ENCODE assay signal across 35 mouse cellular contexts in the genomic region with DNA sequence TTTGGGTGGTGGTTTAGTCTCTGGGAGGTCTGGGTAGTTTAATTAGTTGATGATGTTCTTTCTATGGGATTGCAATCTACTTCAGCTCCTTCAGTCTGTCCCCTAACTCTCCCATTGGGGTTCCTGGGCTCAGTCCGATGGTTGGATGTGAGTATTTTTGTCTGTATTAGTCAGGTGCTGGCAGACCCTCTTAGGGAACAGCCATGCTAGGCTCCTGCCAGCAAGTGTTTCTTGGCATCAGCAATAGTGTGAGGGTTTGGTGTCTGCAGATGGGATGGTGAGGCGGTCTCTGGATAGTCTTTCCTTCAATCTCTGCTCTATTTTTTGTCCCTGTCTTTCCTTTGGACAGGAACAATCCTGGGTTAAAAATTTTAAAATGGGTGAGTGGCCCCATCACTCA. TPM values are rescaled to one million over a fixed set of nuclear protein-coding genes. Genes with fewer than 3 reads are reported as not detected.
DNase-seq lines count a peak whose midpoint lies in the region; ATAC-seq and TF ChIP-seq lines count a peak whose summit lies in the region.
"Had no signal": no experiment of that assay in that cellular context is flagged by ENCODE, and none has a peak within 500 bp of the region (broad histone marks: within the 10 kb centered on the region; RNA-seq: fewer than 3 reads in every experiment).

No protein-coding gene starts in this region.

- H3K27me3 ChIP-seq in forebrain, embryonic 14.5 days (replicated peaks; ENCODE audit: control insufficient read depth, insufficient read depth, low read length), result no peaks in the 10 kb centered on the region
- no peaks in the 10 kb centered on the region for H3K27me3 ChIP-seq in forebrain, embryonic 10.5 days (ENCODE audit: poor library complexity, severe bottlenecking)
- H3K27me3 ChIP-seq in forebrain, postnatal 0 days (ENCODE audit: insufficient read depth, low read length), result no peaks in the 10 kb centered on the region
- H3K27me3 ChIP-seq in forebrain, embryonic 11.5 days (ENCODE audit: control insufficient read depth, insufficient read depth, low read length), result no peaks in the 10 kb centered on the region
- H3K27me3 ChIP-seq: embryonic facial prominence, embryonic 12.5 days; embryonic facial prominence, embryonic 15.5 days; hindbrain, embryonic 12.5 days; hindbrain, embryonic 15.5 days had no signal

- H3K9me3 ChIP-seq in forebrain, embryonic 14.5 days (replicated peaks; ENCODE audit: control insufficient read depth, low read length), result no peaks in the 10 kb centered on the region
- H3K9me3 ChIP-seq in forebrain, embryonic 10.5 days, result no peaks in the 10 kb centered on the region
- H3K9me3 ChIP-seq in forebrain, postnatal 0 days (ENCODE audit: low read length), result no peaks in the 10 kb centered on the region
- H3K9me3 ChIP-seq in forebrain, embryonic 11.5 days (ENCODE audit: control insufficient read depth, low read length), result no peaks in the 10 kb centered on the region
- H3K9me3 ChIP-seq: embryonic facial prominence, embryonic 12.5 days; embryonic facial prominence, embryonic 15.5 days; hindbrain, embryonic 12.5 days; hindbrain, embryonic 15.5 days had no signal

- intact Hi-C loops in gastrocnemius, adult 2 months (cut with DNase I), result no loop called here
- intact Hi-C loops in left cerebral cortex, postnatal 4 days (cut with DNase I), result no loop called here

- 65% methylated on average over 2 of the region's 2 CpGs for WGBS in forebrain, embryonic 14.5 days
- WGBS in forebrain, embryonic 10.5 days, result 80% methylated on average over 2 of the region's 2 CpGs
- WGBS in forebrain, postnatal 0 days, result 44% methylated on average over 2 of the region's 2 CpGs
- WGBS in forebrain, embryonic 11.5 days, result 92% methylated on average over 2 of the region's 2 CpGs

- ATAC-seq in forebrain, embryonic 14.5 days, result no peak
- ATAC-seq in forebrain, postnatal 0 days, result peak; percentile 25; the same call in 1 of the 2 replicates
- no peak for ATAC-seq in forebrain, embryonic 11.5 days (replicated peaks; ENCODE audit: low FRiP score)
- ATAC-seq: CD4-positive, CD25-positive, alpha-beta regulatory T cell, adult 4 months; intestine, postnatal 0 days had no signal

- no peaks in the 10 kb centered on the region for H3K36me3 ChIP-seq in forebrain, embryonic 14.5 days (ENCODE audit: control insufficient read depth, insufficient read depth, low read length)
- H3K36me3 ChIP-seq in forebrain, embryonic 10.5 days (replicated peaks), result no peaks in the 10 kb centered on the region
- no peaks in the 10 kb centered on the region for H3K36me3 ChIP-seq in forebrain, postnatal 0 days (ENCODE audit: insufficient read depth)
- no peaks in the 10 kb centered on the region for H3K36me3 ChIP-seq in forebrain, embryonic 11.5 days (ENCODE audit: control insufficient read depth, insufficient read depth, low read length)
- H3K36me3 ChIP-seq: embryonic facial prominence, embryonic 12.5 days; embryonic facial prominence, embryonic 15.5 days; hindbrain, embryonic 12.5 days; hindbrain, embryonic 15.5 days had no signal

- no peak overlapping the region for H3K4me2 ChIP-seq in forebrain, embryonic 14.5 days (ENCODE audit: low read length)
- H3K4me2 ChIP-seq in forebrain, postnatal 0 days (ENCODE audit: low read depth), result no peak overlapping the region
- no peak overlapping the region for H3K4me2 ChIP-seq in forebrain, embryonic 11.5 days (ENCODE audit: low read depth, low read length, severe bottlenecking)
- H3K4me2 ChIP-seq: embryonic facial prominence, embryonic 12.5 days; embryonic facial prominence, embryonic 15.5 days; heart, embryonic 11.5 days; hindbrain, embryonic 12.5 days; hindbrain, embryonic 15.5 days had no signal

- DNase-seq in forebrain, embryonic 14.5 days (ENCODE audit: low spot score), result peak; percentile 27
- DNase-seq in forebrain, embryonic 10.5 days (ENCODE audit: extremely low spot score, low spot score), result no peak
- DNase-seq in forebrain, postnatal 0 days, result no peak
- no peak for DNase-seq in forebrain, embryonic 11.5 days (ENCODE audit: low spot score)
- peak; percentile 27 for DNase-seq in gastrocnemius, adult 2 months
- no peak for DNase-seq in gastrocnemius, postnatal 25 days
- peak; percentile 15 for DNase-seq in telencephalon, adult 2 months (ENCODE audit: low read depth, low spot score)
- no peak for DNase-seq in left cerebral cortex, postnatal 4 days
- DNase-seq: adrenal gland, adult 2 months; adrenal gland, postnatal 14 days; cerebellum, adult 11 months; cerebellum, adult 8-10 months; cerebellum, postnatal 25 days; gastrocnemius, postnatal 36 days; kidney, adult 2 months had no signal

- no peak overlapping the region for H3K27ac ChIP-seq in forebrain, embryonic 14.5 days (ENCODE audit: low read depth, low read length)
- no peak overlapping the region for H3K27ac ChIP-seq in forebrain, embryonic 10.5 days
- no peak overlapping the region for H3K27ac ChIP-seq in forebrain, postnatal 0 days (ENCODE audit: low read depth, low read length)
- H3K27ac ChIP-seq in forebrain, embryonic 11.5 days (ENCODE audit: low read depth, low read length), result no peak overlapping the region
- no peak overlapping the region for H3K27ac ChIP-seq in gastrocnemius, adult 2 months
- H3K27ac ChIP-seq: embryonic facial prominence, embryonic 12.5 days; embryonic facial prominence, embryonic 15.5 days; hindbrain, embryonic 12.5 days; hindbrain, embryonic 15.5 days had no signal

- H3K9ac ChIP-seq in forebrain, embryonic 14.5 days (ENCODE audit: low read length), result no peak overlapping the region
- no peak overlapping the region for H3K9ac ChIP-seq in forebrain, postnatal 0 days
- H3K9ac ChIP-seq in forebrain, embryonic 11.5 days (ENCODE audit: low read length), result no peak overlapping the region
- H3K9ac ChIP-seq: embryonic facial prominence, embryonic 12.5 days; embryonic facial prominence, embryonic 15.5 days; hindbrain, embryonic 12.5 days; hindbrain, embryonic 15.5 days had no signal

- no peak for TF ChIP-seq CTCF in forebrain, postnatal 0 days (IDR thresholded peaks at IDR 0.05; ENCODE audit: low read depth)
- no peak for TF ChIP-seq CTCF in gastrocnemius, adult 2 months (IDR thresholded peaks at IDR 0.05)

- H3K4me3 ChIP-seq in forebrain, embryonic 14.5 days (ENCODE audit: low read depth, low read length), result no peak overlapping the region
- H3K4me3 ChIP-seq in forebrain, embryonic 10.5 days, result no peak overlapping the region
- H3K4me3 ChIP-seq in forebrain, postnatal 0 days (ENCODE audit: low read depth, low read length), result no peak overlapping the region
- H3K4me3 ChIP-seq in forebrain, embryonic 11.5 days (ENCODE audit: low read depth, low read length), result no peak overlapping the region
- no peak overlapping the region for H3K4me3 ChIP-seq in gastrocnemius, adult 2 months
- H3K4me3 ChIP-seq: embryonic facial prominence, embryonic 12.5 days; embryonic facial prominence, embryonic 15.5 days; hindbrain, embryonic 12.5 days; hindbrain, embryonic 15.5 days had no signal

- no peaks in the 10 kb centered on the region for H3K4me1 ChIP-seq in forebrain, embryonic 14.5 days (ENCODE audit: control insufficient read depth, insufficient read depth, low read length)
- no peaks in the 10 kb centered on the region for H3K4me1 ChIP-seq in forebrain, embryonic 10.5 days
- no peaks in the 10 kb centered on the region for H3K4me1 ChIP-seq in forebrain, postnatal 0 days (ENCODE audit: insufficient read depth)
- H3K4me1 ChIP-seq in forebrain, embryonic 11.5 days (replicated peaks; ENCODE audit: control insufficient read depth, insufficient read depth, low read length), result no peaks in the 10 kb centered on the region
- H3K4me1 ChIP-seq: embryonic facial prominence, embryonic 12.5 days; embryonic facial prominence, embryonic 15.5 days; hindbrain, embryonic 12.5 days; hindbrain, embryonic 15.5 days had no signal

RNA-seq across cellular contexts. Expression of a gene that starts 7.4 kb away (rescaled TPM):
- polyA plus RNA-seq in forebrain, embryonic 14.5 days (2014; fragmentation: Nextera tagmentation; extraction: Ambion mirVana), result 9.9 and 13.1 TPM in 2 replicates
- polyA plus RNA-seq in forebrain, embryonic 10.5 days (2016; fragmentation: Nextera tagmentation; extraction: Ambion mirVana), result 18.3 and 18.5 TPM in 2 replicates
- total RNA-seq in forebrain, postnatal 0 days (2014; rRNA removed), result 6.8 and 7.3 TPM in 2 replicates
- polyA plus RNA-seq in forebrain, postnatal 0 days (2015; fragmentation: Nextera tagmentation; extraction: Ambion mirVana), result 9.4 and 9.8 TPM in 2 replicates
- 15.2 and 18.4 TPM in 2 replicates for polyA plus RNA-seq in forebrain, embryonic 11.5 days (2014; fragmentation: Nextera tagmentation; extraction: Ambion mirVana)
- 10 to 100 TPM; 36.9 to 64.3 TPM for total RNA-seq in gastrocnemius, adult 2 months (2021)
- 10 to 100 TPM; 29.6 to 39.7 TPM for total RNA-seq in gastrocnemius, postnatal 25 days (2021)
- total RNA-seq in left cerebral cortex, postnatal 4 days (2021), result 1 to 10 TPM; 3.4 to 4.1 TPM

RNA-seq across cellular contexts. Expression of a gene that starts 8.7 kb away (rescaled TPM):
- polyA plus RNA-seq in forebrain, embryonic 14.5 days (2014; fragmentation: Nextera tagmentation; extraction: Ambion mirVana), result not detected in 2 replicates
- polyA plus RNA-seq in forebrain, embryonic 10.5 days (2016; fragmentation: Nextera tagmentation; extraction: Ambion mirVana), result 0.36 and 0.41 TPM in 2 replicates
- not detected in 2 replicates for total RNA-seq in forebrain, postnatal 0 days (2014; rRNA removed)
- polyA plus RNA-seq in forebrain, postnatal 0 days (2015; fragmentation: Nextera tagmentation; extraction: Ambion mirVana), result 0.24 TPM in 1 of 2 replicates, not detected in the other
- 0.55 TPM in 1 of 2 replicates, not detected in the other for polyA plus RNA-seq in forebrain, embryonic 11.5 days (2014; fragmentation: Nextera tagmentation; extraction: Ambion mirVana)
- under 1 TPM in 1 of 2 experiments, not detected in 1; 0.33 TPM for total RNA-seq in gastrocnemius, adult 2 months (2021)
- total RNA-seq in gastrocnemius, postnatal 25 days (2021), result not detected
- total RNA-seq in left cerebral cortex, postnatal 4 days (2021), result not detected
- total RNA-seq: common myeloid progenitor, adult 5-6 weeks; granulocyte monocyte progenitor cell, adult 5-6 weeks; hematopoietic stem cell, adult 5-6 weeks; MEL had no signal
- polyA plus RNA-seq: CD4-positive, CD25-positive, alpha-beta regulatory T cell, adult 4 months; frontal cortex, adult 2 months; heart, embryonic 11.5 days had no signal

RNA-seq across cellular contexts. Expression of a gene that starts 11.7 kb away (rescaled TPM):
- polyA plus RNA-seq in forebrain, embryonic 14.5 days (2014; fragmentation: Nextera tagmentation; extraction: Ambion mirVana), result 61.3 and 65.4 TPM in 2 replicates
- 80.3 and 83.9 TPM in 2 replicates for polyA plus RNA-seq in forebrain, embryonic 10.5 days (2016; fragmentation: Nextera tagmentation; extraction: Ambion mirVana)
- 35.0 and 54.0 TPM in 2 replicates for total RNA-seq in forebrain, postnatal 0 days (2014; rRNA removed)
- 21.3 and 24.7 TPM in 2 replicates for polyA plus RNA-seq in forebrain, postnatal 0 days (2015; fragmentation: Nextera tagmentation; extraction: Ambion mirVana)
- 75.6 and 77.5 TPM in 2 replicates for polyA plus RNA-seq in forebrain, embryonic 11.5 days (2014; fragmentation: Nextera tagmentation; extraction: Ambion mirVana)
- total RNA-seq in gastrocnemius, adult 2 months (2021), result 1 to 10 TPM; 5.0 to 6.1 TPM
- 1 to 10 TPM; 5.0 to 5.1 TPM for total RNA-seq in gastrocnemius, postnatal 25 days (2021)
- total RNA-seq in left cerebral cortex, postnatal 4 days (2021), result 10 to 100 TPM; 45.5 to 49.7 TPM

RNA-seq across cellular contexts. Expression of a gene that starts 33.4 kb away (rescaled TPM):
- 1.3 and 1.6 TPM in 2 replicates for polyA plus RNA-seq in forebrain, embryonic 14.5 days (2014; fragmentation: Nextera tagmentation; extraction: Ambion mirVana)
- 1.2 and 1.5 TPM in 2 replicates for polyA plus RNA-seq in forebrain, embryonic 10.5 days (2016; fragmentation: Nextera tagmentation; extraction: Ambion mirVana)
- total RNA-seq in forebrain, postnatal 0 days (2014; rRNA removed), result 1.8 and 3.3 TPM in 2 replicates
- polyA plus RNA-seq in forebrain, postnatal 0 days (2015; fragmentation: Nextera tagmentation; extraction: Ambion mirVana), result 0.55 and 0.74 TPM in 2 replicates
- 1.4 and 2.0 TPM in 2 replicates for polyA plus RNA-seq in forebrain, embryonic 11.5 days (2014; fragmentation: Nextera tagmentation; extraction: Ambion mirVana)
- 100 to 1,000 TPM; 126 to 170 TPM for total RNA-seq in gastrocnemius, adult 2 months (2021)
- total RNA-seq in gastrocnemius, postnatal 25 days (2021), result 100 to 1,000 TPM; 105 to 116 TPM
- total RNA-seq in left cerebral cortex, postnatal 4 days (2021), result 1 to 10 TPM; 6.6 to 7.7 TPM
- total RNA-seq: adrenal gland, postnatal 14 days; common myeloid progenitor, adult 5-6 weeks; granulocyte monocyte progenitor cell, adult 5-6 weeks; hematopoietic stem cell, adult 5-6 weeks had no signal
- polyA plus RNA-seq: CD4-positive, CD25-positive, alpha-beta regulatory T cell, adult 4 months had no signal

RNA-seq across cellular contexts. Expression of a gene that starts 38.0 kb away (rescaled TPM):
- not detected in 2 replicates for polyA plus RNA-seq in forebrain, embryonic 14.5 days (2014; fragmentation: Nextera tagmentation; extraction: Ambion mirVana)
- polyA plus RNA-seq in forebrain, embryonic 10.5 days (2016; fragmentation: Nextera tagmentation; extraction: Ambion mirVana), result not detected in 2 replicates
- not detected in 2 replicates for total RNA-seq in forebrain, postnatal 0 days (2014; rRNA removed)
- not detected in 2 replicates for polyA plus RNA-seq in forebrain, postnatal 0 days (2015; fragmentation: Nextera tagmentation; extraction: Ambion mirVana)
- not detected in 2 replicates for polyA plus RNA-seq in forebrain, embryonic 11.5 days (2014; fragmentation: Nextera tagmentation; extraction: Ambion mirVana)
- total RNA-seq in gastrocnemius, adult 2 months (2021), result not detected
- total RNA-seq in gastrocnemius, postnatal 25 days (2021), result not detected
- total RNA-seq in left cerebral cortex, postnatal 4 days (2021), result not detected
- total RNA-seq: adrenal gland, adult 2 months; adrenal gland, postnatal 14 days; adrenal gland, postnatal 4 days; common myeloid progenitor, adult 5-6 weeks; gastrocnemius, postnatal 36 days; granulocyte monocyte progenitor cell, adult 5-6 weeks; heart, adult 8-10 months; heart, postnatal 25 days; hematopoietic stem cell, adult 5-6 weeks; MEL had no signal
- polyA plus RNA-seq: adrenal gland, adult 2 months; C2C12; CD4-positive, CD25-positive, alpha-beta regulatory T cell, adult 4 months; embryonic facial prominence, embryonic 12.5 days; embryonic facial prominence, embryonic 15.5 days; frontal cortex, adult 2 months; heart, embryonic 11.5 days; heart, embryonic 14.5 days; heart, postnatal 0 days; hindbrain, embryonic 12.5 days; hindbrain, embryonic 15.5 days; intestine, embryonic 14.5 days; intestine, postnatal 0 days; kidney, adult 2 months; kidney, embryonic 14.5 days had no signal

Comparison
In these comparisons a context has a peak if more than half of its experiments do, and no peak if none do; other contexts are left out.
1. DNase-seq: peak in forebrain, embryonic 14.5 days (single experiment), gastrocnemius, adult 2 months (single experiment) and telencephalon, adult 2 months (single experiment); none in forebrain, embryonic 10.5 days (single experiment), forebrain, postnatal 0 days (single experiment), forebrain, embryonic 11.5 days (single experiment), gastrocnemius, postnatal 25 days (single experiment) and left cerebral cortex, postnatal 4 days (single experiment).